Mouse (Mus musculus): ENCODE measurements at regions not wholly inside any gene's neighbourhood (a gene's known extent, or its start where the extent isn't known, plus 50 kb on each side); places are given as distances from the start of the nearest gene placed in this dataset.

GRCm38 (mm10) chr5:17321501-17321900 lies 51.5 kb upstream of the Speer4f2 start:
- DNase-seq (ENCODE audit: low read depth, low spot score) (no peak), ATAC-seq (no peak)
- H3K27me3 ChIP-seq, result no peaks in the 10 kb centered on the region
- no peak for TF ChIP-seq CTCF (IDR thresholded peaks at IDR 0.05)
- CTCF ChIA-PET, result interaction anchor here (1.5 kb wide), 1 partner anchor 38 kb away, joined by 3 read pairs; no protein-coding TSS in a partner anchor
- in situ Hi-C loops (cut with MboI; ENCODE audit: low pct_unique_long_range_greater_than_20kb), result no loop called here
- POLR2A ChIA-PET, result no interaction called here

Data from Patski (cell line).